Mouse (Mus musculus): Measurements from ENCODE around the gene Slc35f2.

Gene Slc35f2

DNA sequence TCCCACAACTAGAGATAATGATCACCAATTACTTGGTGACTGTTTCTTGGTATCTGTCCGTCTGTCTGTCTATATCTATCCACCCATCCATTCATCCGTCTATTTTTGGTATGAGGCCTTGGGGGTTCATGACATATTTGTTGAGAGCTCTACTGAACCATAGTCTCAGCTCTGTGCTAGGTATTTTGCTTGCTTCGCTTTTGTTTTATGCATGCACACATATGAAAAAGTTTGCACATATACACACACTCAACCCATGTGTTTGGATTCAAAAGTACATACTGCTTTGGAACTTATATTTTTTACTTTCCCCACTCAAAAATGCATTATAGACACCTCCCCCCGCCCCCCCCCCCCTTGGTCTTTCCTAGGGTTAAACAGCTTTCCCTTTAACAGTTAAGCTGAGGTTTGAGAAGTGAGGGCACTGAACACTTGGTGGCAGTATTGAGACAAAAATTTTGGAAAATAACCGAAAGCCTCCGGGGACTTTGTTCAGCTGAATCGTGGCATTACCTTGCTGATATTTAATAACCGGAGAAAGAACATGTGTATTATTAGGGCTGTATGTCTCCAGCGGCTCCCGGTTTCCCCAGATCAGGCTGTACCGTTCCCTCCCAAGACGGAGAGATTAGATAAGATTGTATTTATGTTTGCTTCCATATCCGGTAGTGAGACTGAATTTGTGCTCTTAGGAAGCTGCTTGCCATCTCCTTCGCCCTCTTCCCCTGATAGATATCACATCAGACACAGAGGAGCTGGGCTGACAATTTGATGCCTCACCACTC, 57.9 kb downstream of the Slc35f2 start:
- DNase-seq (ENCODE audit: low read depth, low spot score): peak; percentile 73

DNA sequence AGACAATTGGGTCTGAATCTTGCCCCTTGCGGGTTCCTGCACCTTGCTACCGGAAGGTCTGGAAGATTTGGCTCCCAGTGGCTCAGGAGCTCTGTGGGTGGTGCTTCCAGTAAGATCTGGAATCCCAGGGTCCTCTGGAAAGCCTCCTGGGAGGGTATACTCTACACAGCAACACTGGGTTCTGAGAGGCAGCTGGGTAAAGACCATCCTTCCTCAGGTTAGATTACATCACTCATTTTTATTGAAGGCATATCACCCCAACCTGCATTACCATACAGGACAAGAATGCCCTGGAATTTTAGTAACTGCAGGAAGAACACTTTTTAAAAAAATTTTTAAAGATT, 58.5 kb downstream of the Slc35f2 start:
- DNase-seq (ENCODE audit: low read depth, low spot score): no peak

DNA sequence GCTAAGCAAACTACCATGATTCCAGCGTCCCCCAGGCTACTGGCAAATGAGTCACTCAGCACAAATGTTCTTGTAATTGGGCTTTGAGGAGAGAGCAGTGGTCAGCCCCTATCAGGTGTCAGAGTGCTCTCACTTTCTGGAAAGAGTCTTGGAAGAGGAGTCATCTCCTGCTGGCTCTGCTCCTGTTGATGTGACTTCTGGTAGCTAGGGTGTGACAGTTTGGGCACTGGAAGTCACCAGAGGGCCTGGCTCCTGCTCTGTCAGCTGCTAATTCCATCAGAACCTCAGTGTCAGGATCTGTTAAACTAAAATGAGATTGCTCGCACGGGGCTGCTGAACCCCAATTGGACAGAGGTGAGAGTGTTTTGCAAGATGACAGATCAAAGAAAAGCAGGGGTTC, 63.7 kb downstream of the Slc35f2 start:
- DNase-seq (ENCODE audit: low read depth, low spot score): no peak

- DNase-seq (ENCODE audit: low read depth, low spot score): no peak
These were observed 64.6 kb downstream of the Slc35f2 start for GRCm38 (mm10) chr9:53835976-53836375.

GRCm38 (mm10) chr9:53838816-53839215, 67.5 kb downstream of the Slc35f2 start:
- no peak for DNase-seq (ENCODE audit: low read depth, low spot score)

- no peak for DNase-seq (ENCODE audit: low read depth, low spot score)
These were observed 77.2 kb downstream of the Slc35f2 start for GRCm38 (mm10) chr9:53848548-53848947.

GRCm38 (mm10) chr9:53849864-53850263, 78.5 kb downstream of the Slc35f2 start, which contains the start of gene Sln:
Gene Sln, plus strand, starts transcription at chr9:53850164.
- no peak for DNase-seq (ENCODE audit: low read depth, low spot score)

- DNase-seq (ENCODE audit: low read depth, low spot score): no peak
These were observed 80.8 kb downstream of the Slc35f2 start for GRCm38 (mm10) chr9:53852158-53852557.

DNA sequence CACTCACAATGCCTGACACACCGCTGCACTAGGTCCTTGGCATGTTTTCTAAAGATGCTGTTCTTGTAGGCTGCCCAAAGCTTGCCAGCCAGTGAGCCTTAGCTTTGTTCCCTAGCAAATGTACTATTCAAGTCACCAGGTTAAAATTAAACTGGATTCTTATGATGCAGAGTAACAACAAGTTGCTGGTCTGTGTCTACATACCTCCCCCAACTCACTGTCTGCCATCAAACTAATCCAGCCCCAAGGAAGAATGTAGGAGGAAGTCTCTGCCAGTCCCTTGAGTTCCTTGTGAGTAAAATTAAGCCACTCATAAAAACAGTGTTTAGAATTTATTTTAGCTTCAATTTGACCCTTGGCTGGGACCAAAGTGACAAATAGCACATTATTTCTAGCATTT, 82.3 kb downstream of the Slc35f2 start:
- no peak for DNase-seq (ENCODE audit: low read depth, low spot score)

- no peak for DNase-seq (ENCODE audit: low read depth, low spot score)
These were observed 83.2 kb downstream of the Slc35f2 start for GRCm38 (mm10) chr9:53854525-53854924.

DNA sequence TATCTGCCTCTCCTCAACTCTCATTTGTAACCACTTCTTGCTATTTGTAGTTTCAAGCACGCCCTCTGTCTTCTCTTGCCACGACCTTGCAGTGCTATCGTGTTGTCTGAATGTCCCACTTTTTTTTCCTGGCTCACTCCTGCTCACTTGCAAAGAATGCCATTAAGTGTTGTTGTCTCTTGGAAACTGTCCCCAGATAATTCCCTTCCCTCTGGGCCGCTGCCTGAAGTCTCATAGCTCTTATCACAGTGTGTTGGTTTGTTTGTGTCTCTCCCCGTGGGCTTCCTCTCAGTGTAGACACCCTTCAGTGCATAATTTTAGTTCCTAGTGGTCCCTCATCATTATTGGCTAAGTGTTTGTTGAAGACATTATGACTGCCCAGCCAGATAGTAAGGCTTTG, 86.5 kb downstream of the Slc35f2 start:
- DNase-seq (ENCODE audit: low read depth, low spot score): no peak

Data from mesoderm, embryonic 11.5 days (tissue).